Mouse (Mus musculus) thymus, adult 18-20 months (tissue): ENCODE results near the gene Gm19965.

Experiments used
- DNase-seq, 2 experiments: peaks; one replicate each; pipeline ENCODE4 v3.0.0; 2022; ENCODE audit warnings: mixed read lengths in 2 of 2

Gene Gm19965

GRCm38 (mm10) chr1:116802683-116803082 is at the start of gene Gm19965:
Gene Gm19965, plus strand, starts transcription at chr1:116802983.
- no peak for DNase-seq

- no peak for DNase-seq
Measured at GRCm38 (mm10) chr1:116782471-116782989, 20.3 kb upstream of the Gm19965 start.
